Mouse (Mus musculus) mature B cell (primary cell): ENCODE data around the gene Kyat1.
"Not testable (repeated sequence)": the region's sequence is repeated elsewhere in the genome, so short reads cannot be mapped to it uniquely, and the experiment has no call there.

Experiments
- in situ Hi-C: fragments of 300-500 bp; cut with MboI; formaldehyde crosslinking; loops from 2 replicates; pipeline ENCODE4 v1.14.3; 2019

Gene Kyat1

DNA sequence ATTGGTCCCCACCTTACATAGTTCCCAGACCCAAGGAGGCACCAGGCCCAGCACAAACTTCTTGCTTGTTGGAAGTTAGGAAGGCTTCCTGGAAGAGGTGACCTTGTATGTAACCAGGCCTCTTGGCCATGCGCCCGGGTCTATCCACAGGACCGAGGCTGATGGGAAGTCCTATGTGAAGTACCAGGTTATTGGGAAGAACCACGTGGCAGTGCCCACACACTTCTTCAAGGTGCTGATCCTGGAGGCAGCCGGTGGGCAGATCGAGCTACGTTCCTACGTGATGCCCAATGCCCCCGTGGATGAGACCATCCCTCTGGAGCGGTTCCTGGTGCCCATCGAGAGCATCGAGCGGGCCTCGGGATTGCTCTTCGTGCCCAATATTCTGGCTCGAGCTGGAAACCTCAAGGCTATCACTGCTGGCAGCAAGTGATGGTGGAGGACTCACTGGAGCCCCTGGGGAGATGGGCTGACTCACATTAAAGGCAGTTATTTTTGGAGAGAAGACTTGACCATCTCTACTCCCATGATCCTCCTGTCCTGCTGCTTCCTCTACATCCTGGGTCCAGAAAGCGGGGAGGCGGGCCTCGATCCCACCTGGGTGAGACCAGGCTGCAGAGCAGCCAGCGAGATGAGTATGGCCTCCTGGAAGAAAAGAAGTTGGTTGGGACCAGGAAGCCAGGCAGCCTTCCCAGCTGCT lies 32.0 kb downstream of the Kyat1 start:
- in situ Hi-C loops = no loop called here

DNA sequence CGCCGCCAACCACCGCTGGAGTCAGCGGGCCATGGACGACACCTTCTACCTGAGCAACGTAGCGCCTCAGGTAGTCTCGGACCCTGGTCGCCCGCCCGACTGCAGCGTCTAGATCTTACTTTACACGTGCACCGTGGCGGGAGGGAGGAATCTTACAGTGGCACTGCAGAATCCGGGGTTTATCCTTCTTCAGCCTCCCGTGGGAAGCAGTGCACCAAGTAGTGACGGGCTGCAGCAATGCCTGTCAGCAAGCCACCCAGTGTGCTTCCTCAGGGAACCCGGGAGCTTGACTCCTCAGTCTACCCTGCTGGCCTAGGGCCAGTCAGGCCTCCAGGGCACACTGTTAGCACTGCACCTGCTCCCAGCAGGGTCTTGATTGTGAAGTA lies 33.7 kb downstream of the Kyat1 start:
- in situ Hi-C loops = no loop called here

DNA sequence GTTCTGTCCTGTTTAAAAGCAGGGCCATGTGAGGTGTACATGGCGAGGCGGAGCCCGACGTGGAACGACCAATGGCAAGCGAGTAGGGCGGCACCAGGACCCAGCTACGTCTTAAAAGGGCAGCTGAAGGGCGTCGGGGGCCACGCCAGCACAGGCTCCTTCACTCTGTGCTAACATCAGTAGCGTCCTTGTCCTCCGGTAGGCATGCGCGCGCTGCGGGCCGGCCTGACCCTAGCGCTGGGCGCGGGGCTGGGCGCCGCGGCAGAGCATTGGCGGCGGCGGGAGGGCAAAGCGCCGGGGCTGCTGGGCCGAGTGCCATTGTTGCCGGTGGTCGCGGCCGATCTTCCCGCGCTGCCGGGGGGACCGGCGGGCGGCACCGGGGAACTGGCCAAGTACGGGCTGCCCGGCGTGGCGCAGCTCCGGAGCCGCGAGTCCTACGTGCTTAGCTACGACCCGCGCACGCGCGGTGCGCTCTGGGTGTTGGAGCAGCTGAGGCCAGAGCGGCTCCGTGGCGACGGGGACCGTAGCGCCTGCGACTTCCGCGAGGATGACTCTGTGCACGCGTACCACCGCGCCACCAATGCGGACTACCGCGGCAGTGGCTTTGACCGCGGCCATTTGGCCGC lies 34.2 kb downstream of the Kyat1 start, which contains the start of gene Endog:
Gene Endog, plus strand, starts transcription at position 123 of the 626 bp plus-strand sequence.
- in situ Hi-C loops = no loop called here

- in situ Hi-C loops = no loop called here
Measured at GRCm38 (mm10) chr2:30166677-30167076, 39.0 kb downstream of the Kyat1 start.

DNA sequence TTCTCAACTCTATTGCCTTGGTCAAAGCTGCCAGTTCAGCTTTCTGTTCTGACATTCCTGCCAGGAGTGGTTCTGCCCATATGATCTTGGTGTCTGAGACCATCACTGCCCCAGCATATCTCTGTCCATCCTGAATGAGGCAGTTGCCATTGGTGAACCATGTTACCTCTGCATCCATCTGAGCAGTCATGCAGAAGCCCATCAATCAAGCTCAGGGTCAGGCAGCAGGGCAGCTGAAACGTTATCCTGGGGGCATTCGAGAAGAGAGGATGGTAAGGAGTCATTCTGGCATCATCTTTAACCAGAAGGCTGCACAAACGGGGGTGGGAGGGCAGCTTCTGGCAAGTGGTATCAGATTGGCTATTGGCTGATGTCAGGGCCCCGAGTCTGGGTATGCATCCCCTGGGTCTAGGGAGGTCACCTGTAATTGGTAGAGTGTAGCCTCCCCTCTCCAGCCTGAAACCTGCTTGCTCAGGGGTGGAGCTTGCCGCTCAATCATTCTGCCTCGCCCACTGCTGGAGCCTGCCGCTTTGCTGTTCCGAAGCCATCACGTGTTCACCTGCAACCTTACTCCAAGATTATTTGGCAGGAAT lies 41.2 kb downstream of the Kyat1 start:
- in situ Hi-C loops = no loop called here

DNA sequence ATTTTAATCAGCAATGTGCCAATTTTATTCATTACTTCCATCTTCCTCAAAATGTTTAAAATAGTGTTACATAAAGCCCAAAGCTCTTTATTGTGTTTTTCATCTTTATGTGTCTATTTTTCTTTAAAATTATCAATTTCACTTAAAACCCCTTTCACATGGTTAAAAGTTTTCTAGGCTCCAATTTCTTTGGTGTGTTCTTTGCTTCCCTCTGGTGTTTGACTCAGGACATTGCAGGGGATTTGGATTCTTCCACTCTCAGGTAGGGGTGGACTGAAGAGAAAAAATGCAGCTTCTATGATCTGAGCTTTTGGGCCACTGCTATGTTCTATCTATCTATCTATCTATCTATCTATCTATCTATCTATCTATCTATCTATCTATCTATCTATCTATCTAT lies 43.8 kb downstream of the Kyat1 start:
- in situ Hi-C loops = no loop called here

GRCm38 (mm10) chr2:30159871-30160270 lies 45.8 kb downstream of the Kyat1 start:
- in situ Hi-C loops = not testable (repeated sequence)

GRCm38 (mm10) chr2:30152616-30153015 lies 53.0 kb downstream of the Kyat1 start:
- in situ Hi-C loops = no loop called here

- in situ Hi-C loops = no loop called here
Measured at GRCm38 (mm10) chr2:30151840-30152239, 53.8 kb downstream of the Kyat1 start.

GRCm38 (mm10) chr2:30147466-30147865 lies 58.2 kb downstream of the Kyat1 start:
- in situ Hi-C loops = no loop called here

DNA sequence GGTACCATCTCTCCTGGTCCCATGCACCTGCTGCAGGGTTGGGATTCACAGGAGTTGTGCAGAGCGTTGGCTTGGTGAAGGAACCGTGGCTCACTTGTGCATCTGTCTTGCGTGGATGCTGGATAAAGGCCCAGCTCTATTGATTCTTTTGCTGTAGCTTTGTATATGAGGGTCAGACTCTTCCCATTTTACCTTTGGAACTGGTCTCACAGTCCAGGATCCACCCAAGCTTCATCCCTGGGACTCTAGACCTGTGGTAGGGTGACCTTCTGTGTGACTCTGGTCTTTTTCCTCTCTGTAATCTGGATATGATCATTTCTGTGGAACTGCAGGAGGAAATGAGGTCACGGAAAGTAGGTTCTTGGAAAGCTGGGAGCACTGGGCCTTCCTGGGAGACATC lies 61.2 kb downstream of the Kyat1 start:
- in situ Hi-C loops = no loop called here

DNA sequence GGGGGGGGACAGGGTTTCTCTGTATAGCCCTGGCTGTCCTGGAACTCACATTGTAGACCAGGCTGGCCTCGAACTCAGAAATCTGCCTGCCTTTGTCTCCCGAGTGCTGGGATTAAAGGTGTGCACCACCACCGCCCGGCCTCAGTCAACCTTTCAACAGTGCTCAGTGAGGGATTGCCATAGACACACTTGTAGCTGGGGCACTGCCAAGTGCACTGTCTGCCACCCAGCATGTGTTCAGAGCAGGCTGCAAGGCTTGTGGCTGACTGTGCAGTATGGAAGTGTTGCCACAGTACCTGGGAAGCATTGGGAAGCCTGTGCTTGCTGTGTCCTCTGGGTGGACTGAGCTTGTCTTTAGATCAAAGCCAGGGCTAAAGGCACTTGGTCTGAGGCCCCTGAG lies 65.6 kb downstream of the Kyat1 start:
- in situ Hi-C loops = not testable (repeated sequence)

- in situ Hi-C loops = no loop called here
Measured at GRCm38 (mm10) chr2:30136458-30136857, 69.2 kb downstream of the Kyat1 start.
